Mouse (Mus musculus): ENCODE results near the gene Zfp839.

GRCm38 (mm10) chr12:110814924-110815323 is 35.1 kb upstream of the Zfp839 start:
- TF ChIP-seq GATA1 (IDR thresholded peaks at IDR 0.05; ENCODE audit: borderline replicate concordance, low read length) = no peak
- no peak for TF ChIP-seq FLI1 (IDR thresholded peaks at IDR 0.05; ENCODE audit: low read length)

Data from megakaryocyte, embryonic 14.5 days (primary cell).